Mouse (Mus musculus) MEL-GATA-1-ER (cell line): ENCODE measurements around the gene Clta.

Source experiments
- DNase-seq: peaks from one replicate; pipeline ENCODE4 v3.0.0-alpha.2; 2012; ENCODE audit warnings: low read depth; ENCODE audit errors: extremely low read depth

Gene Clta

DNA sequence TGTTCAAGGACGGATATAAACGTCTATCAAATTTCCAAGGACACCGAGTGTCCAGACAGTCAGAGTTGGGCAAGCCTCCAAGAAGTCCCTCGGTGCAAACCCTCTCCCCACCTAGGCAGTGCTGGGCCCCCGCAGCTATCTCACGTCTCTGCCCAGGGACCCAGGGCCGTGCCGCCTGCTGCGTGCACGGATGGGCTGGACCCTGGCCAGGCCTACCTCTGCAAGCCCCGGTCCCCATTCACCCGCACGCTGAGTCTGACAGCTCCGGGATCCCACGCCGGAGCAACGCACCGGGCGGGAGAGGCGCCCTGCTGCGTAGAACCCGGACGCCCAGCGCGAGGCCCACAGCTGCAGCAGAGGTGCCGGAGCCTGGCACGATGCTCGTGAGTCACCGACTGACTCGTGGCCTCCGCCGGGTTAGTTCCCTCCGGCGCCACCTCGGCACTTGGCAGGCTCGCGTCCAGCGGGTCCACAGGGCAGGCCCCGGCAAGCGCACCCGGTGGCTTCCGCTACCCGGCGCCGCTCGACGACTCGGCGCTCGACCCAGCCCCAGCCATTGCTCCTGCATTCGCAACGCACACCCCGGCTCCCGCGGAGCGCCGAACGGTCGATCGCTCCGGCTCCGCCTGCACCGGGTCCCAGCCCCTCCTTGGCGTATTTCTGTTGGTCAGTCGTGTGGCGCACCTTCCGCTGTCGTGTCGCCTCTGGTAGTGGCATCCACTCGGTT is 68.1 kb downstream of the Clta start:
- DNase-seq = peak; percentile 73

DNA sequence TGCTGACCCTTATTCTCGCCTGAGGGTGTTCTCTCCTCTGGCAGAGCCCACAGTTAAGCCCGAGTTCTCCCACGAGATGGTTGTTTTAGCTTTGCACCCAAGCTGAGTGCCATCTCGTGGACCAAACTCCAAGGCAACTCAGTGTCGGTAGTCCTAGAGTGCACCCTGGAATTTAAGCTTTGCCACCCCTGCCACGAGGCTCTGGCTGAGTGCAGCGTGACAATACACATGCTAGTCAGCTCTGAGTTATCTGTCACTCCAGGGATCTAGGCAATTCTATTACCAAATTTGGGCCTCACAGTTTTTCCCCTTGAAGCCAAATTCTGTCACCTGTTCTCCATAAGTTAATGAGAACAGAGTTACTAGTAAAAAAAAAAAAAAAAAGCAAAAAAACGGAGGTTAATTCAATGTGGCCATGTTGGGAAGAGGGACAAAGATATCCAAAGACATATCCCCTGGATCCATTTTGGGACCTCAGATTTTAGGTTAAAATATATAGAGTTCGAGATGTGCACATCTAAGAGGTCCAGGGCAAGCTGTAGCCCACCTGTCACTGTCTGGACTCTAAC is 68.7 kb downstream of the Clta start:
- DNase-seq = no peak

DNA sequence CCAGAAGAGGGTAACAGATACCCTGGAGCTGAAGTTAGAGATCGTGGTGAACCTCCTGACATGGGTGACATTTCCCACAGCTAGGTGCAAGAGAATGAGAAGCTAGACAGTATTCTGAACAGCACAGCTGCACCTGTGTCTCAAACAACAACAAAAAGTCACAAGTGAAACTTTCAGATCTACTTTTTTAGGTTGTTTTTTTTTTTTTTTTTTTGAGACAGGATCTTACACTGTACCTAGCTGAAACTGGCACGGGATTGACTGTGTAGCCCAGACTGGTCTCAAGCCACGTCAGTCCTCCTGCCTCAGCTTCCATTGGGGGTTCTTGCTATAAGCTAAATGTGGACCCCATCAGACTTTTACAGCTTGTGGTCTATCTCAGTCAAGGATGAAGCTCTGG is 69.5 kb downstream of the Clta start:
- DNase-seq = no peak

DNA sequence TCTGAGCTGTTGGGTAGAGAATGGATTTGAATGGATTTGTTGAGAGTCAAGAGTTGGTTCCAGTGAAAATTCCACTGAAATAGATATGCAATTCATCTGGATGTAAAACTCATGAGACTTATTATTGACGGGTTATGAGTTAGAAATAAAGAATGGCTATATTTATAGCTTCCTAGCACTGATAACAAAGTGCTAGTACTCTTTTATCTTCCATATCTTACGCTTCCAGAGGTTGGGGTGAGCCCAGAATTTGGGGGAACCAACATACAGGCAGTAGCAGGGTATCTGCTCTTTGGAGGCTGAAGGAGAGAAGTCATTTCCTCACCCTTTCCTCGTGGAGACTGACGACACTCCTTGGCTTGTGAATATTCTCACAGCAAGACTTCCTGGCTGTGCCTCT is 70.2 kb downstream of the Clta start:
- DNase-seq = no peak

DNA sequence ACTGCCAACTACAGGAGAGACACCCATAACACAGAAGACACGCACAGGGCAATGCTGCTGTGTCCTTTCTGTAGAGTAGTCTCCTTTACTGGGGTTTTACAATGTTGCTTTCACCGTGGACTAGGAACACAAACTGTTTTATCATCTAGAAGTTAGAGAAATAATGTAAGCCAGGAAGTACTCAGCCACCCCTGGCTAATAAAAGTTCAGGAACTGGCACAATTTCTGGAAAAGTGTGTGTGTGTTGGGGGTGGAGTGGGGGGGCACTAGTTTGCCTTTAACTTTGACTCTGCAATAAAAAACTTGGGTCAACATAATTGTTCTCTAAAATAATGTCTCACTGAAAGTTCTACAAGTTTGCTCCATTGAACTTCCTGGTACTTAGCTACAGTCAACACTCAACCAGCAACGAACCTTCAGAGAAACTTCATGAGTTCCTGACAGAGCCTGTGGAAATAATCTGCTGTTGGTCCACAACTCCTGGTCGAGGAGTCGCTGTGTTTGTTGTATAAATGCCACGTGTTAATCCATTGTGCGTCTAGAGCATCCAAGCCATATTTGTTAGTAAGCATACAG is 74.2 kb downstream of the Clta start:
- DNase-seq = no peak
